Mouse (Mus musculus): ENCODE measurements around the gene Abca8b. TPM values are rescaled to one million over a fixed set of nuclear protein-coding genes. Genes with fewer than 3 reads are reported as not detected.

Gene Abca8b
- polyA plus RNA-seq, 1 experiment from 2014 or later = 0.26 TPM

- Histone ChIP-seq H3K4me1 (replicated peaks; ENCODE audit: control insufficient read depth, insufficient read depth, low read length) (no peaks in the 10 kb centered on the region), H3K9ac (ENCODE audit: low read depth, low read length) (no peak overlapping the region), H3K36me3 (ENCODE audit: control insufficient read depth, insufficient read depth) (no peaks in the 10 kb centered on the region), H3K4me3 (ENCODE audit: low read depth, low read length) (no peak overlapping the region), H3K9me3 (ENCODE audit: control insufficient read depth) (no peaks in the 10 kb centered on the region), H3K27me3 (replicated peaks; ENCODE audit: control insufficient read depth, insufficient read depth, low read length) (no peaks in the 10 kb centered on the region), H3K4me2 (replicated peaks; ENCODE audit: low read depth) (no peak overlapping the region), H3K27ac (ENCODE audit: low read depth, low read length) (no peak overlapping the region)
- WGBS = 73% methylated on average over 10 of the region's 10 CpGs
- ATAC-seq = no peak
- TF ChIP-seq CTCF (IDR thresholded peaks at IDR 0.05; ENCODE audit: low read depth) = no peak
Observed at GRCm38 (mm10) chr11:109908207-109909031, 87.2 kb downstream of the Abca8b start.

GRCm38 (mm10) chr11:109907508-109907907, 88.1 kb downstream of the Abca8b start:
- no peak for ATAC-seq
- Histone ChIP-seq H3K4me2 (replicated peaks; ENCODE audit: low read depth) (no peak overlapping the region), H3K27me3 (replicated peaks; ENCODE audit: control insufficient read depth, insufficient read depth, low read length) (no peaks in the 10 kb centered on the region), H3K36me3 (ENCODE audit: control insufficient read depth, insufficient read depth) (no peaks in the 10 kb centered on the region), H3K9me3 (ENCODE audit: control insufficient read depth) (no peaks in the 10 kb centered on the region), H3K27ac (ENCODE audit: low read depth, low read length) (no peak overlapping the region), H3K4me1 (replicated peaks; ENCODE audit: control insufficient read depth, insufficient read depth, low read length) (no peaks in the 10 kb centered on the region), H3K4me3 (ENCODE audit: low read depth, low read length) (no peak overlapping the region), H3K9ac (ENCODE audit: low read depth, low read length) (no peak overlapping the region)
- TF ChIP-seq CTCF (IDR thresholded peaks at IDR 0.05; ENCODE audit: low read depth) = no peak
- 93% methylated on average over 2 of the region's 2 CpGs for WGBS

GRCm38 (mm10) chr11:109902616-109903598, 92.7 kb downstream of the Abca8b start:
- no peak for TF ChIP-seq CTCF (IDR thresholded peaks at IDR 0.05; ENCODE audit: low read depth)
- Histone ChIP-seq H3K4me1 (replicated peaks; ENCODE audit: control insufficient read depth, insufficient read depth, low read length) (no peaks in the 10 kb centered on the region), H3K27ac (ENCODE audit: low read depth, low read length) (no peak overlapping the region), H3K9me3 (ENCODE audit: control insufficient read depth) (no peaks in the 10 kb centered on the region), H3K36me3 (ENCODE audit: control insufficient read depth, insufficient read depth) (no peaks in the 10 kb centered on the region), H3K4me2 (replicated peaks; ENCODE audit: low read depth) (no peak overlapping the region), H3K9ac (ENCODE audit: low read depth, low read length) (no peak overlapping the region), H3K27me3 (replicated peaks; ENCODE audit: control insufficient read depth, insufficient read depth, low read length) (no peaks in the 10 kb centered on the region), H3K4me3 (ENCODE audit: low read depth, low read length) (no peak overlapping the region)
- 49% methylated on average over 6 of the region's 6 CpGs for WGBS
- no peak for ATAC-seq

GRCm38 (mm10) chr11:109900491-109901241, 95.0 kb downstream of the Abca8b start:
- no peak for TF ChIP-seq CTCF (IDR thresholded peaks at IDR 0.05; ENCODE audit: low read depth)
- 51% methylated on average over 4 of the region's 4 CpGs for WGBS
- ATAC-seq = no peak
- Histone ChIP-seq H3K27me3 (replicated peaks; ENCODE audit: control insufficient read depth, insufficient read depth, low read length) (no peaks in the 10 kb centered on the region), H3K36me3 (ENCODE audit: control insufficient read depth, insufficient read depth) (no peaks in the 10 kb centered on the region), H3K9me3 (ENCODE audit: control insufficient read depth) (no peaks in the 10 kb centered on the region), H3K4me2 (replicated peaks; ENCODE audit: low read depth) (no peak overlapping the region), H3K9ac (ENCODE audit: low read depth, low read length) (no peak overlapping the region), H3K4me1 (replicated peaks; ENCODE audit: control insufficient read depth, insufficient read depth, low read length) (0 out of 2 replicates have a peak, but pooled peaks cover 3% of the 10 kb centered on the region), H3K27ac (ENCODE audit: low read depth, low read length) (no peak overlapping the region), H3K4me3 (ENCODE audit: low read depth, low read length) (no peak overlapping the region)

GRCm38 (mm10) chr11:109898791-109899467, 96.7 kb downstream of the Abca8b start:
- no peaks in the 10 kb centered on the region for H3K9me3 ChIP-seq (ENCODE audit: control insufficient read depth)
- no peak overlapping the region for H3K4me3 ChIP-seq (ENCODE audit: low read depth, low read length)
- H3K27ac ChIP-seq (ENCODE audit: low read depth, low read length) = 0 out of 2 replicates have a peak overlapping the region, but pooled peaks have one; percentile 1
- H3K4me2 ChIP-seq (replicated peaks; ENCODE audit: low read depth) = no peak overlapping the region
- H3K4me1 ChIP-seq (replicated peaks; ENCODE audit: control insufficient read depth, insufficient read depth, low read length) = 0 out of 2 replicates have a peak, but pooled peaks cover 4% of the 10 kb centered on the region
- WGBS = 49% methylated on average over 6 of the region's 6 CpGs
- no peak overlapping the region for H3K9ac ChIP-seq (ENCODE audit: low read depth, low read length)
- no peaks in the 10 kb centered on the region for H3K27me3 ChIP-seq (replicated peaks; ENCODE audit: control insufficient read depth, insufficient read depth, low read length)
- no peak for ATAC-seq
- TF ChIP-seq CTCF (IDR thresholded peaks at IDR 0.05; ENCODE audit: low read depth) = no peak
- H3K36me3 ChIP-seq (ENCODE audit: control insufficient read depth, insufficient read depth) = no peaks in the 10 kb centered on the region
